Mouse (Mus musculus) pancreas, adult 10 weeks (tissue): ENCODE data around the gene Canx. TPM values are rescaled to one million over a fixed set of nuclear protein-coding genes. Genes with fewer than 3 reads are reported as not detected.

Experiments used
- polyA plus RNA-seq: library from polyadenylated mRNA; stranded (reverse); fragments of 350-450 nt; fragmentation: Illumina TruSeq; extraction: RNeasy Lipid Tissue Mini Kit (QIAGEN cat#74804); gene quantifications from one replicate; pipeline ENCODE4 v1.2.3, GENCODE M21; 2015; ENCODE audit warnings: low read depth, low replicate concordance; ENCODE audit not compliant: insufficient read depth

The Canx gene
- polyA plus RNA-seq = 46.8 TPM

DNA sequence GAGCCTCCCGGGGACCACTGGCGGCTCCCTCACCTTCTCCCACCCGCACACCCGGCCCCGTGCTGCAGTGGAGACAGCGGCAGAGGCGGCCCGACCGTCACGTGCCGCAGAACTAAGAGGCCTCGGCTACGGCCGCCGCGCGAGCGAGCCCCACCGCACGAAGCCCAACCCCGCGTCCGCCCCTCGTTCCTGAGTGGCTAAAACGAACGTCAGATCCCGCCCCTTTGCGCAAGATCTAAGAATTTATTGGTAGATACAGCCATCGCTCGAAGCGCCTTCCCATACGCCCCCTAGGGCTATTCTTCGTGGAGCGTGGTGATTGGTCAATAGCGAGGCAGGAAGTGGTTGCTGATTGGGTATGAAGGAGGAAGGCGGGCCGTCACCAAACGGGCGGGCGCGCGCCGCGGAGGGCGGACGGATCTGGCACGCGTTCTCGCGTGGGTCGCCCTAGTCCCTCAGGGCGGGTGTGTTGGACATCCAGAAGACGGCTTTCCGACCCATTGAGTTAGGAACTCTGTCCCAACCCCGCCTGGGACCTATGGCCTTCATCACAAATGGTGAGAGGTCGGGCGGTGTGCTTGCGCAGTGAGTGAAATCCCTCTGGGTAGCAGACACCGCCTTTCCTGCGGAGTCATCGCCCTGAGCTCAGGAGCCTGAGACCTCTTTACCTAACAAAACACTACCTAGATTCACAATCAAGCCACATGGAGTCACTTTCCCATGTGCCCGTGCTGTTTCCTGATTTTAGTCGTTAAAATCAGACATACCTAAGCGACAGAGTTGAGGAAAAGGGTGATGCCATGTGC, at the start of gene Canx:
Canx (minus strand) TSS at position 178 of the 806 bp plus-strand sequence.

DNA sequence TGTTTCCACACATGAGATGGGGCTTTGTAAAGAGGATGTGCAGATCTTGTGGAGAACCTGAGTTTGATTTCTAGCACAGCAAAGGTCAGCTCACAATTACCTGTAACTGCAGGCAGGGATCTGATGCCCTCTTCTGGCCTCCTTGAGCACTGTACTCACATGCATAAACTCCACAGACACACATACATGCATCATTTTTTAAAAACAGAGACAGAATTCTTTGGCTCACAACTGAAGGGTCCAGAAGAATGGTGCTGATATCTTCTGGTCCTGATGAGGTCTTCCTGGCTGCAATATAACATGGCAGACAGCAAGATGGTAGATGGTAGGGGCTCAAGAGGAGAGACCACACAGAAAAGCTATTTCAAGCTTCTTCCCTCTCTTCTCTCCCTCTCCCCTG, 28.7 kb upstream of the Canx start, which contains the start of gene Cby3:
Cby3 (plus strand) TSS at position 301 of the 400 bp plus-strand sequence.

DNA sequence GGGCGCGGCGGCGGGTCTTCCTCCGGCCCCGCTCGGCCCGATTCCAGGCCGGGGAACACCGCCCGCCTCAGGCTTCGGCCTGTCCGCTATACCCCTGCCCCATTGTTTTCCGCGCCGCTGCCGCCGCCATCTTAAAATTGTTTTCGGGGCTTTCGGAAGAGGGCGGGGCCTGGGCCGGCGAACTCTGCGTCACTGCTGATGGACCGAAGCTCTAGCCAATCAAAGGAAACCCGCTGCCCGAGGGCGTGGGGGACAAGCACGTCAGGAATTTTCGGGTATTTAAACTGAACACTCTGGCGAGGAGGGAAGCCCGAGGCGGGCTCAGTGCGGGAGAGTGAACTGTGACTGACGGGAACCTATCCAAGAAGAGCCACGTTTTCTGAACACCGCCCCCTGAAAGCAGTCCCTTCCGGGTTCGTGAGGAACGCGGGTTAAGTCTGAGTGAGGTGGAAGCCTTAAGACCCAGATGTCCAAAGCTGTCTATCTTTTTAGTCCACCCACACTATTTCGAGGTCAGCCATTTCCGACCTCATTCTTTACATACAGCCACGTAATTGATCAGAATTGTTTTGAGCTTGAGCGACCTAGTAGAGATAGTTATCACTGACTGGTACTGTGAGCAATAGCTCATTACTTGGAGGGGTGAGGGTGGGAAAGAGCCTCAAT, 33.1 kb downstream of the Canx start, which contains the start of gene Maml1:
Maml1 (minus strand) TSS at position 122 of the 666 bp plus-strand sequence.

Other genes with a start within 250 kb of the Canx start
- gene Tbc1d9b, start 194.3 kb downstream of the Canx start, polyA plus RNA-seq = 12.1 TPM
- gene Mrnip, start 151.2 kb downstream of the Canx start, polyA plus RNA-seq = 0.76 TPM
- gene Sqstm1, start 114.8 kb downstream of the Canx start, polyA plus RNA-seq = 103 TPM
- gene Mgat4b, start 114.8 kb downstream of the Canx start, polyA plus RNA-seq = 25.8 TPM
- gene Ltc4s, start 87.1 kb downstream of the Canx start, polyA plus RNA-seq = 6.6 TPM
- gene Maml1, start 33.4 kb downstream of the Canx start, polyA plus RNA-seq = 3.2 TPM
- not detected for gene Cby3, start 28.8 kb upstream of the Canx start, polyA plus RNA-seq
- 153 TPM for gene Hnrnph1, start 51.3 kb upstream of the Canx start, polyA plus RNA-seq
- gene Rufy1, start 105.5 kb upstream of the Canx start, polyA plus RNA-seq = 12.5 TPM